In genomic region chr10:8903086-8903485, GRCm38 (mm10) we compare ENCODE assay signal across 26 mouse cellular contexts.
"Had no signal": no experiment of that assay in that cellular context is flagged by ENCODE, and none has a peak within 500 bp of the region (broad histone marks: within the 10 kb centered on the region; RNA-seq: fewer than 3 reads in every experiment).

No protein-coding gene starts in this region.

- ATAC-seq: hindbrain, embryonic 16.5 days; inflammation-experienced regulatory T-cells, adult 6 months; intestine, embryonic 15.5 days; intestine, postnatal 0 days; liver, embryonic 12.5 days had no signal

- H3K27ac ChIP-seq: gastrocnemius, adult 2 months; heart, embryonic 10.5 days; hindbrain, embryonic 10.5 days; hindbrain, embryonic 12.5 days; hindbrain, embryonic 14.5 days; intestine, embryonic 15.5 days; layer of hippocampus, adult 2 months; left cerebral cortex, adult 2 months; limb, embryonic 13.5 days; limb, embryonic 15.5 days; liver, embryonic 12.5 days; liver, embryonic 14.5 days had no signal

- H3K36me3 ChIP-seq: heart, embryonic 10.5 days; heart, embryonic 12.5 days; hindbrain, embryonic 10.5 days; hindbrain, embryonic 12.5 days; intestine, embryonic 15.5 days; limb, embryonic 13.5 days; limb, embryonic 15.5 days; liver, embryonic 12.5 days had no signal

- H3K4me1 ChIP-seq: heart, embryonic 10.5 days; heart, embryonic 12.5 days; hindbrain, embryonic 10.5 days; liver, embryonic 12.5 days had no signal

- H3K9me3 ChIP-seq: heart, embryonic 10.5 days; heart, embryonic 12.5 days; hindbrain, embryonic 12.5 days; intestine, embryonic 15.5 days; limb, embryonic 13.5 days; limb, embryonic 15.5 days; liver, embryonic 12.5 days had no signal

- H3K9ac ChIP-seq: heart, embryonic 12.5 days; hindbrain, embryonic 12.5 days; hindbrain, embryonic 14.5 days; intestine, embryonic 15.5 days; limb, embryonic 13.5 days; limb, embryonic 15.5 days; liver, embryonic 12.5 days; liver, embryonic 14.5 days had no signal

- H3K4me2 ChIP-seq: heart, embryonic 12.5 days; hindbrain, embryonic 12.5 days; hindbrain, embryonic 14.5 days; intestine, embryonic 15.5 days; limb, embryonic 13.5 days; limb, embryonic 15.5 days; liver, embryonic 12.5 days had no signal

- DNase-seq: gastrocnemius, adult 2 months; gastrocnemius, postnatal 10 days; gastrocnemius, postnatal 25 days; heart, adult 18-20 months; heart, postnatal 10 days; heart, postnatal 4 days; kidney, adult 18-20 months; kidney, adult 8-10 months; kidney, postnatal 10 days; kidney, postnatal 25 days; kidney, postnatal 4 days had no signal

- H3K27me3 ChIP-seq: heart, embryonic 12.5 days; hindbrain, embryonic 12.5 days; intestine, embryonic 15.5 days; limb, embryonic 13.5 days; limb, embryonic 15.5 days; liver, embryonic 12.5 days had no signal

- H3K4me3 ChIP-seq: gastrocnemius, adult 2 months; heart, embryonic 10.5 days; heart, embryonic 12.5 days; hindbrain, embryonic 10.5 days; hindbrain, embryonic 12.5 days; intestine, embryonic 15.5 days; layer of hippocampus, adult 2 months; left cerebral cortex, adult 2 months; limb, embryonic 13.5 days; limb, embryonic 15.5 days; liver, embryonic 12.5 days had no signal
